Mouse (Mus musculus): ENCODE data around the gene Spag6l. TPM values are rescaled to one million over a fixed set of nuclear protein-coding genes. Genes with fewer than 3 reads are reported as not detected.
"Not testable (repeated sequence)": the region's sequence is repeated elsewhere in the genome, so short reads cannot be mapped to it uniquely, and the experiment has no call there.

The Spag6l gene
- total RNA-seq (2021) (under 1 TPM; 0.31 to 0.35 TPM), polyA plus RNA-seq (2012; rRNA removed) (not detected in 2 replicates)
- long read RNA-seq = 0 reads

- peak; percentile 23 for DNase-seq
These were observed at the start of gene Spag6l for GRCm38 (mm10) chr16:16828757-16829615. Gene Spag6l, minus strand, starts transcription at chr16:16829456.

- no peak for DNase-seq
These were observed 49.8 kb upstream of the Spag6l start for GRCm38 (mm10) chr16:16879025-16879424.

GRCm38 (mm10) chr16:16870617-16871331 is 41.5 kb upstream of the Spag6l start, which contains the start of the genes Top3b and Vpreb1:
Gene Top3b, plus strand, starts transcription at chr16:16870736.
Gene Vpreb1, minus strand, starts transcription at chr16:16870843.
- peak; percentile 92 for DNase-seq

DNA sequence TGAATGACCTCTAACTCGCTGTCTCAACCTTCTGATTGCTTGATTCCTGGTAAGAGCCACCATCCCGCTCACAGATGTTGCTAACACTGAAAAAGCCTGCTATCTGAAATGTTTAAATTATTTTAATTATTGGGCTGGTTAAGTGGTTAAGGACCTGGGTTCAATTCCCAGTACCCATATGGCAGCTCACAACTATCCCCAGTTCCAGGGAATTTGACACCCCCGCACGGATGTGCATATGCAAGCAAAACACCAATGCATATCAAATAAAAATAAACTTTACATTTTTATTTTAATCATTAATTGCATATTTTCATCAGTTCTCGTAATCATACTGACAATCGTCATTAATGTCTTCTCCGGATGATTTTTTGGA is 41.0 kb upstream of the Spag6l start:
- DNase-seq = no peak

- no peak for DNase-seq
These were observed 36.7 kb upstream of the Spag6l start for GRCm38 (mm10) chr16:16865696-16866561.

DNA sequence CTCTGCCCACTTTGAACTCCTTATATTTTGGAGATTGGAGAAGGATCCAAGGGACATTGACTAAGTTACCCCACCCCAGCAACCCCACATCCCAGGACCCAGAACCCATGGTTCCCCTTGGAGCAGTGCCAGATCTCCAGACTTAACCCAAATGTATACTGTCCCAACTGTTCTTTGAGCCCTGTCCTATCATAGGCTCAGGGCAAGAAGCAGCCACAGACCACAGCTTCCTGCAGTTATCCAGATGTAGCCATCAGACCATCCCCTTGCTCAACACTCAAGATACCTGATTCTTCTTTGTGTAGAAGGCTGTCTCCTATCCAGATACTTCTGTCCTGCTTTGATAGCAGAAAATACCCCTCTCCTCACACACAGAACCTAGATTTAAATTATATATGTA is 36.0 kb upstream of the Spag6l start:
- DNase-seq = no peak

DNA sequence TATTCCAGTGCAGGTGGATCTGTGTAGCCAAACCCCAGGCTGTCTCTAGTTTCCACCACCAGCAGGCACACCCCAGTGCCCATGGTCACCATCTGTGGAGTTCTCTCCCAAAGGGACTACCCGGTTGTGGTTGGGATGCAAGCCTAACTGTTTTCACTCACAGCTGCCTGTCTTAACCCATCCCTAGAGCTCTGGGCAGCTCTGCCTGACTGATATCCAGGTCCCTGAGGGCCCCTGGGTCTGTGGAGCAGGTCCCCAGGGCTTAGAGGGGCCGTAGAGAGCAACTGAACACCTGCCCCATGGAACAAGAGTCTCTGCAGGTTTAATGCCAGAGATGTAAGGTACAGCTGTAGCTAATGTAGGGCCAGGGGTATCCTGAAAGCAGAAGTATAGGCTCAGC is 34.7 kb upstream of the Spag6l start, which contains the start of gene Igll1:
Gene Igll1 (minus strand): TSS at position 8 of the 400 bp plus-strand sequence.
- DNase-seq = no peak

DNA sequence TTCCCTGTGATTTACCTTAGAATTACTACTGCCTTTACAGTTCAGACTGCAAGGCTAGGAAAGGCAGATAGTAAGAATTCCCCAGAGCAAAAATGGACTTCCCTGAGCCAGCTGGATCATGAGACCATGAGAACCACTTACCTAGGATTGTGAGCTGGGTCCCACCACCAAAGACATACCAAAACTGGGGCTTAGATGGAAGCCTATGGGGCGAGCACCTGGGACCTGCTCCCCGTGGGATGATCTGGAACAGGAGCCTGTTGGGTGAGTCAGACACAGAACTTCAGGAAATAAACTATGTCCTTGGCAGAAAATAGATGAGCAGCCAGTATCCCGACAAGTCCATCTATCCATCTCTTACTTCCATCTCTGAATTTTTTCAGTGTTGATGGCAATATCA is 33.0 kb upstream of the Spag6l start:
- DNase-seq = no peak

GRCm38 (mm10) chr16:16856731-16857476 is 27.6 kb upstream of the Spag6l start:
- no peak for DNase-seq

DNA sequence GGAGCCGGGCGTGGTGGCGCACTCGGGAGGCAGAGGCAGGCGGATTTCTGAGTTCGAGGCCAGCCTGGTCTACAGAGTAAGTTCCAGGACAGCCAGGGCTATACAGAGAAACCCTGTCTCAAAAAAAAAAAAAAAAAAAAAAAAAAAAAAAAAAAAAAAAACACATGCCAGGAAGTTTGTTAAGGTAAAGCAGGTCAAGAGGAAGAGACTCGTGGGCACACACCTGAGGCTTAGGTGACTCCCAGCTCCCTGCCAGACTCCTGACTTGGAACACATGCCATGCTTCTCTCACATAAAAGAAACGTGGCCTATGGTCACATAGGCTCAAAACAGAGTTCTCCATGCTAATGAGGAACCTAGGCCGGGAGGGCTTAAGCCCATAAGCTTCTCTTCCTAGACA is 26.8 kb upstream of the Spag6l start:
- not testable (repeated sequence) for DNase-seq

DNA sequence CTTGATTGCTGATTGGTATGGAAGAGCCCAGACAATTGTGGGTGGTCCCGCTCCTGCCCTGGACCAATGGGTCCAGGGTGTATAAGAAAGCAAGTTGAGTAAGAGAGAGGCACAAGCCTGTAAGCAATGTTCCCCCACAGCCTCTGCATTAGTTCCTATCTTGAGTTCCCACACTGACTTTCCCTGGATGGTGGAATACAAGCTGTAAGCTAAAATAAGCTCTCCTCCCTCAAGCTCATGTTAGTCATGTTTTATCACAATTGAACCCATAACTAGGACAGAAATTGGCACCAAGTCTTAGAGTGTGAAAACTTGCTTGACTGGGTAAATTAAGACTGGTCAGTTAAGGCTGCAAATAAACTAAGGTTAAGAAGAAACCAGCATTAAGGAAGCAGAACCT is 26.3 kb upstream of the Spag6l start:
- DNase-seq = no peak

DNA sequence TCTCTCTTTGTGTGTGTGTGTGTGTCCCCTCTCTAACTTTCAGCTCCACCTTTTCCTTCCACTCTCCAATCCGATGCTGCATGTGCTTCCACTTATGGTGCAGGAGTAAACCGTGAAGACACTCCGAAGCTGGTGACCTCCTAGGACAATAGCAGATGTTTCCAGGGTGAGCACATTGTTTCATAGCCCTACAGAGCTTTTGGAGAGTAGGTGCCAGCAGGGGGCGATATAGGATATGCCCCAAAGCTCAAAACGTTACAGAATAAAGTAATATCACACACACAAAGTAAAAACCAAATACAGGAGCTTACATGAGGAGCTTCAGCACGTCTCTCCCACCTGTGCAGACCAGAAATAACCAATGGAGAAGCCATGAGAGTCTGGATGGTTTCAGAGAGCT is 25.6 kb upstream of the Spag6l start:
- peak; percentile 57 for DNase-seq

GRCm38 (mm10) chr16:16852411-16852810 is 23.2 kb upstream of the Spag6l start:
- DNase-seq = no peak

GRCm38 (mm10) chr16:16849196-16849595 is 19.9 kb upstream of the Spag6l start:
- DNase-seq = no peak

DNA sequence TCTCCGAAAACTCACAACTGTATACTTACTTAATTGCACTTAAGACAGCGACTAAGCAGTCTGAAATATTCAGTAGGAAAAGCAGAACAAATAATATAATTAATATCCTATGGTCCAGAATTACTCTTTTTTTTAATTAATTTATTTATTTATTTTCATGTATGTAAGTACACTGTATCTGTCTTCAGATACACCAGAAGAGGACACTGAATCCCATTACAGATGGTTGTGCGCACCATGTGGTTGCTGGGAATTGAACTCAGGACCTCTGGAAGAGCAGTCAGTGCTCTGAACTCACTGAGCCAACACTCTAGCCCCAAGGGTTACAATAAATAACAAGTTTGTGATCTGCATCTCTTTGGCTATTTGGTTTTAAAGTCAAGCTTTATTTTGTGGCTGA is 415 bp upstream of the Spag6l start:
- no peak for DNase-seq

- no peak for DNase-seq
These were observed 3.0 kb downstream of the Spag6l start for GRCm38 (mm10) chr16:16826223-16826622.

- DNase-seq = no peak
These were observed 3.8 kb downstream of the Spag6l start for GRCm38 (mm10) chr16:16825476-16825875.

DNA sequence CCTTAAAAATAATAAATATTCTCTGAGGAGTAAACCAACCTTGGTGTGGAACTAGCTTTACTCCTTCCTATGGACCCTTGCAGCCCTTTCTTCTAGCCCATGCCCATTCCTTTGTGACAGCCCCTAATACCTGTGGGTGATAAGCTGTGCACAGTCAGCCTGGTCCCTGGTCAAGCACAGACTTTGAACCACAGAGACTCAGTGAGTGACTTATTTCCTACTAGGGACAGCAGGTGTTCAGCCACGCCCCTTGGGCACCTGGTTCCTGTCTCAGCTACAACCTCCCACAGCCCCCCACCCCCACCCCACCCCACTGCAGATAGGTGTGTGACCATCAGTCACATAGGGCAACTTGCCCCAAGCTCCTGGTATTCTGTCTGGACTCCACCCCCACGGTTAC is 22.9 kb downstream of the Spag6l start:
- no peak for DNase-seq
